Mouse (Mus musculus): ENCODE measurements around the gene Gm2897. TPM values are rescaled to one million over a fixed set of nuclear protein-coding genes. Genes with fewer than 3 reads are reported as not detected.
"Not testable (repeated sequence)": the region's sequence is repeated elsewhere in the genome, so short reads cannot be mapped to it uniquely, and the experiment has no call there.

Gm2897 gene
- not detected for total RNA-seq (2018; cell fraction: chromatin; rRNA removed)
- not detected for total RNA-seq (2018; cell fraction: cytosol; rRNA removed)
- total RNA-seq (2018; cell fraction: nucleus; rRNA removed), result not detected
- not detected in 3 replicates for polyA plus RNA-seq (2018)

DNA sequence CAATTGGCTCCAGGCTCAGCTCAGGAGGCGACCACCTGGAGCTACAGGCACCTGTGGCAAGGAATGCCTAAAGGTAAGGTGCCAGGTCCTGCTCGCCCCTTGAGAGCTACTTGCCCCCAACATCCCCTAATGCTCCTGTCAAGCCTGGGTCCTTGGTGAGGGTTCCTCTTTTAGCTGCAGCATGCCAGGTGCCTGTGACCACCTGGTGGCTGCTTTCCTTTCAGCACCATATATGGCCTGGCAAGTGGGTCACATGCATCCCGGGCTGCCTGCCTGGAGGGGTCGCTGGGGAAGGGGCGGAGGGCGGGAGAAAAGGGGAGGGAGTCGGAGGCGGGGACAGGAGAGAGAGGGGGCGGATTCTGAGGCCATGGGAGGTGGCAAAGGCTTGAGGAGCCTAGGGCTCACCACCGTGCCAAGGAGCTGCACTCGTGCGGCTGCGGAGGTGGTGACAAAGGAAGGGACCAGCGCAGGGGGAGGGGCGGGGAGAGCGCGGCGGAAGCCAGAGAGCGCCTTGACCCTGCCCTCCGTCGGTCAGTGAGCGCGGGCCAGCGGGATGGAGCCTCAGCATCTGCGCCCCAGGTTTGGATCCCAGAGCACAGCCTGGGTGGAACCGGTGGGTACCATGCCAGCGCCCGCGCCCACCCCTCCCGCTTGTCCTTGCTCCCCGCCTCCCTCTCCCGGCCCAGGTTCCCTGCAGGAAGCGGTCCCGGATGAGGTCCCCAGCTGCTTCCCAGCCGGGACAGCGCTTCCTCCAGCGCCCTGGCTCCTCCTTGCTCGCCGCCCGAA, at the start of gene Gm2897:
TSS of gene Gm2897 (plus strand) at position 559 of the 786 bp plus-strand sequence.
- H3K79me2 ChIP-seq (ENCODE audit: inconsistent target); H3K4me3 ChIP-seq (ENCODE audit: inconsistent target); H3K27ac ChIP-seq; H3K36me3 ChIP-seq (ENCODE audit: inconsistent target): not testable (repeated sequence)
- WGBS (ENCODE audit: missing documents), result 3% methylated on average over 17 of the region's 40 CpGs

DNA sequence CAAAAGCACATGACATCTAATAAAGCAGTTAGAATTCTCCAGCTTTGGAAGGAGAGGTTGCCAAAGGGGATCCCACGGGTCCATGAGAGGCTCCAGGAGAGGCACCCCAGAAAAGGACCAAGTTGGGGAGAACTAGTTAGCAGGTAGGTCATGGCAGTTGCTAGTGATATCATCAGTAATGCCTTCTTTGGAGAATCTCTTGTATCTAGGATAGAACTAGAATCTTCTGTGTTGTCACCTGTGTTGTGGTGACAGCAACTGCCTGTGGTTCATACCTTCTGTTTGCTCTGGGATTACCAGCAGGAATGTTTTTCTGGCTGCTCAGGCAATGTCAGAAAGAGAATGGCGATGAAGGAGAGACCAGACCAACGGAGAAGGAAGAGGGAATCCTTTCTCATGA, 19.4 kb upstream of the Gm2897 start, which contains the start of gene Gm2888:
TSS of gene Gm2888 (plus strand) at position 301 of the 400 bp plus-strand sequence.
- not testable (repeated sequence) for H3K27ac ChIP-seq; H3K36me3 ChIP-seq (ENCODE audit: inconsistent target); H3K79me2 ChIP-seq (ENCODE audit: inconsistent target); H3K4me3 ChIP-seq (ENCODE audit: inconsistent target)
- no CpG with 5 or more reads among the region's 3 CpGs for WGBS (ENCODE audit: missing documents)

DNA sequence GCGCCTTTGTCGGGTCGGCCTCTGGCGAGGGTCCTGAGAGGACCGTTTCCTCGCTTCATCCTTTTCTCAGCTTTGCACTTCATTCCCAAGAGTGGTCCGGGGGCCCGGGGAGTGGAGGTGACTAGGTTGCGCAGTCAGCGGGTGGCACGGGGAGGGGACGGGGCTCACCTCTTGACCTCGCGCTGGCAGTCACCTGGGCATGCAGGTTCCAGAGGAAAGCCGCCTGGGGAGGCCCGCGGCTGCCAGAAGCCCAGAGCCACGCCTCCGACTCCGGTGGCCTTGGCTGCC, 372 bp downstream of the Gm2897 start:
- H3K36me3 ChIP-seq (ENCODE audit: inconsistent target); H3K27ac ChIP-seq; H3K4me3 ChIP-seq (ENCODE audit: inconsistent target); H3K79me2 ChIP-seq (ENCODE audit: inconsistent target): not testable (repeated sequence)
- WGBS (ENCODE audit: missing documents), result 12% methylated on average over 6 of the region's 20 CpGs

- not testable (repeated sequence) for H3K36me3 ChIP-seq (ENCODE audit: inconsistent target); H3K4me3 ChIP-seq (ENCODE audit: inconsistent target); H3K79me2 ChIP-seq (ENCODE audit: inconsistent target); H3K27ac ChIP-seq
- WGBS (ENCODE audit: missing documents), result 10% methylated on average over 2 of the region's 8 CpGs
Observed at GRCm38 (mm10) chr14:3050087-3050486, 1.0 kb downstream of the Gm2897 start.

DNA sequence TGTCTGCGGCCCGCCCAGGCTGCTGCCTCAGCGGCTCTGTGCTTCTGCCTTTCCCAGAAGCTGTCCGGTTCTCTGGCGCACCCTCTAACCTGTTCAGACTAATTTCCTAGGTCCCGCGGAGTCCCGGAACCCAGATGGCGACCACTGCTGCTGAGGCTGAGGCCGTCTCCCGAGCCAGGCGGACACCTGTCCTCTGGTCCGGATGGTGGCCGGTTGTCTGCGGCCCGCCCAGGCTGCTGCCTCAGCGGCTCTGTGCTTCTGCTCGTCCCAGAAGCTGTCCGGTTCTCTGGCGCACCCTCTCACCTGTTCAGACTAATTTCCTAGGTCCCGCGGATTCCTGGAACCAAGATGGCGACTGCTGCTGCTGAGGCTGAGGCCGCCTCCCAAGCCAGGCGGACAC, 67.0 kb downstream of the Gm2897 start:
- not testable (repeated sequence) for H3K27ac ChIP-seq; H3K79me2 ChIP-seq (ENCODE audit: inconsistent target); H3K36me3 ChIP-seq (ENCODE audit: inconsistent target); H3K4me3 ChIP-seq (ENCODE audit: inconsistent target)
- WGBS (ENCODE audit: missing documents), result 89% methylated on average over 5 of the region's 25 CpGs

Other genes starting within 250 kb of the Gm2897 start
- gene Gm2888, start 19.3 kb upstream of the Gm2897 start, polyA plus RNA-seq (2018), result not detected in 3 replicates
- not detected in 3 replicates for gene Gm10340, start 84.7 kb downstream of the Gm2897 start, polyA plus RNA-seq (2018)
- gene Gm5795, start 139.0 kb downstream of the Gm2897 start, polyA plus RNA-seq (2018), result not detected in 3 replicates
- not detected in 3 replicates for gene D830030K20Rik, start 159.2 kb downstream of the Gm2897 start, polyA plus RNA-seq (2018)

All from macrophage (primary cell).